Mouse (Mus musculus) heart, postnatal 36 days (tissue): Measurements from ENCODE around the gene Adal. TPM values are rescaled to one million over a fixed set of nuclear protein-coding genes. Genes with fewer than 3 reads are reported as not detected.
"Not testable (repeated sequence)": the region's sequence is repeated elsewhere in the genome, so short reads cannot be mapped to it uniquely, and the experiment has no call there.

Experiments used
- DNase-seq, 2 experiments: peaks; one replicate each; pipeline ENCODE4 v3.0.0; 2021 to 2022
- intact Hi-C: fragments of 180-260 bp; cut with DNase I; formaldehyde crosslinking; loops from one replicate; pipeline ENCODE4 v1.15.1; 2025
- total RNA-seq, 2 experiments: library from RNA; stranded (reverse); gene quantifications; 2 replicates each; pipeline ENCODE4 v1.2.3; 2021

Gene Adal
- 1 to 10 TPM; 7.8 to 8.3 TPM for total RNA-seq

GRCm38 (mm10) chr2:121140018-121140882 is at the start of gene Adal, which contains the start of gene Lcmt2:
Adal (plus strand) TSS chr2:121140428.
Lcmt2 (minus strand) TSS chr2:121140653.
- intact Hi-C loops = loop anchor here (2.0 kb wide), 1 partner anchor 31 kb away; the partner anchor contains the start of genes Tubgcp4 and Zscan29
- DNase-seq = peak; percentile 90 to 98

GRCm38 (mm10) chr2:121102051-121102450 is 38.2 kb upstream of the Adal start:
- intact Hi-C loops = loop anchor here (1.0 to 10.0 kb wide), 3 partner anchors 61 to 627 kb away; partner anchors contain the start of gene Tmem62
- DNase-seq = peak; percentile 37 to 51

- DNase-seq = no peak
- intact Hi-C loops = loop anchor here (10.0 kb wide), 1 partner anchor 631 kb away; no protein-coding TSS in a partner anchor
Observed at GRCm38 (mm10) chr2:121105940-121106339, 34.3 kb upstream of the Adal start.

- DNase-seq = no peak
- intact Hi-C loops = loop anchor here (10.0 kb wide), 1 partner anchor 635 kb away; no protein-coding TSS in a partner anchor
Observed at GRCm38 (mm10) chr2:121109695-121110094, 30.5 kb upstream of the Adal start, which contains the start of gene Tgm7. Tgm7 (minus strand) TSS chr2:121109795.

- intact Hi-C loops = no loop called here
- DNase-seq = no peak
Observed at GRCm38 (mm10) chr2:121115418-121115817, 24.8 kb upstream of the Adal start.

GRCm38 (mm10) chr2:121119260-121119659 is 21.0 kb upstream of the Adal start:
- intact Hi-C loops = no loop called here
- no peak for DNase-seq

- intact Hi-C loops, DNase-seq: not testable (repeated sequence)
Observed at GRCm38 (mm10) chr2:121126302-121126701, 13.9 kb upstream of the Adal start.

- no peak for DNase-seq
- intact Hi-C loops = no loop called here
Observed at GRCm38 (mm10) chr2:121127536-121127935, 12.7 kb upstream of the Adal start.

GRCm38 (mm10) chr2:121128865-121129620 is 11.2 kb upstream of the Adal start:
- intact Hi-C loops = no loop called here
- no peak for DNase-seq

GRCm38 (mm10) chr2:121132822-121133221 is 7.4 kb upstream of the Adal start:
- no peak for DNase-seq
- intact Hi-C loops = no loop called here

GRCm38 (mm10) chr2:121137371-121137770 is 2.9 kb upstream of the Adal start:
- intact Hi-C loops = no loop called here

GRCm38 (mm10) chr2:121139266-121140017 is 786 bp upstream of the Adal start:
- intact Hi-C loops = loop anchor here (2.0 kb wide), 1 partner anchor 31 kb away; the partner anchor contains the start of genes Tubgcp4 and Zscan29

More at GRCm38 (mm10) chr2:121137371-121137770, 2.9 kb upstream of the Adal start:
- DNase-seq = no peak

GRCm38 (mm10) chr2:121141216-121142035 is 1.2 kb downstream of the Adal start:
- intact Hi-C loops = loop anchor here (2.0 kb wide), 1 partner anchor 29 kb away; the partner anchor contains the start of genes Tubgcp4 and Zscan29

More at GRCm38 (mm10) chr2:121139266-121140017, 786 bp upstream of the Adal start:
- DNase-seq = peak; percentile 33 to 57

GRCm38 (mm10) chr2:121142415-121142814 is 2.2 kb downstream of the Adal start:
- intact Hi-C loops = no loop called here

More at GRCm38 (mm10) chr2:121141216-121142035, 1.2 kb downstream of the Adal start:
- no peak for DNase-seq

GRCm38 (mm10) chr2:121149679-121150078 is 9.5 kb downstream of the Adal start:
- DNase-seq = no peak
- intact Hi-C loops = no loop called here

More at GRCm38 (mm10) chr2:121142415-121142814, 2.2 kb downstream of the Adal start:
- DNase-seq = no peak

- no peak for DNase-seq
- intact Hi-C loops = no loop called here
Observed at GRCm38 (mm10) chr2:121153100-121153499, 12.9 kb downstream of the Adal start.

- intact Hi-C loops = no loop called here
- DNase-seq = no peak
Observed at GRCm38 (mm10) chr2:121169173-121169572, 28.9 kb downstream of the Adal start.

GRCm38 (mm10) chr2:121169902-121170301 is 29.7 kb downstream of the Adal start:
- DNase-seq = peak; percentile 40 to 49
- intact Hi-C loops = loop anchor here (2.0 kb wide), 1 partner anchor 29 kb away; the partner anchor contains the start of genes Adal and Lcmt2

GRCm38 (mm10) chr2:121170481-121170971 is 30.3 kb downstream of the Adal start, which contains the start of gene Tubgcp4:
Tubgcp4 (plus strand) TSS chr2:121170654.
- intact Hi-C loops = loop anchor here (2.0 kb wide), 1 partner anchor 30 kb away; the partner anchor contains the start of genes Adal and Lcmt2
- DNase-seq = peak in 1 of 2 experiments; percentile 61
